Mouse (Mus musculus) olfactory bulb, adult 2 months (tissue): ENCODE data around the gene Slc38a10. TPM values are rescaled to one million over a fixed set of nuclear protein-coding genes. Genes with fewer than 3 reads are reported as not detected.
A peak's percentile ranks its signal among the peaks of the same experiment; 100 is the strongest.

ENCODE experiments used
- H3K27ac ChIP-seq: fragments of 200-500 bp; 2 replicates; pipeline ENCODE4 v1.5.1; 2012; ENCODE audit warnings: low read depth, low read length; ENCODE audit not compliant: insufficient read depth
- H3K4me1 ChIP-seq: fragments of 200-500 bp; 2 replicates; pipeline ENCODE4 v1.6.1; 2012; ENCODE audit warnings: low read length; ENCODE audit not compliant: control insufficient read depth, insufficient read depth
- H3K4me3 ChIP-seq: fragments of 200-500 bp; 2 replicates; pipeline ENCODE4 v1.5.1; 2012; ENCODE audit warnings: mild to moderate bottlenecking, low read depth, low read length, moderate library complexity; ENCODE audit not compliant: insufficient read depth
- CTCF ChIP-seq: fragments of 200-500 bp; IDR thresholded peaks from 2 replicates; pipeline ENCODE4 v1.5.1; 2012; ENCODE audit warnings: low read depth, mild to moderate bottlenecking, low read length, moderate library complexity; ENCODE audit not compliant: insufficient read depth
- POLR2A ChIP-seq: fragments of 200-500 bp; IDR thresholded peaks from 2 replicates; pipeline ENCODE4 v1.6.1; 2012; ENCODE audit warnings: mild to moderate bottlenecking, low read depth, low read length, moderate library complexity; ENCODE audit not compliant: insufficient read depth
- WGBS: fragments of 180-500 bp; shearing (Covaris S2); methylation state at CpG from one replicate; pipeline ENCODE4 v1.1.7; 2018; 5-methylcytosine and 5-hydroxymethylcytosine counted together
- polyA plus RNA-seq: library from polyadenylated mRNA; stranded (reverse); fragments of >200 nt; gene quantifications from 2 replicates; pipeline ENCODE4 v1.2.4, GENCODE M21; 2012; ENCODE audit warnings: low replicate concordance; ENCODE audit not compliant: missing spikeins, insufficient read depth, insufficient read length

Gene Slc38a10
- polyA plus RNA-seq, 1 experiment = 77.6 TPM

DNA sequence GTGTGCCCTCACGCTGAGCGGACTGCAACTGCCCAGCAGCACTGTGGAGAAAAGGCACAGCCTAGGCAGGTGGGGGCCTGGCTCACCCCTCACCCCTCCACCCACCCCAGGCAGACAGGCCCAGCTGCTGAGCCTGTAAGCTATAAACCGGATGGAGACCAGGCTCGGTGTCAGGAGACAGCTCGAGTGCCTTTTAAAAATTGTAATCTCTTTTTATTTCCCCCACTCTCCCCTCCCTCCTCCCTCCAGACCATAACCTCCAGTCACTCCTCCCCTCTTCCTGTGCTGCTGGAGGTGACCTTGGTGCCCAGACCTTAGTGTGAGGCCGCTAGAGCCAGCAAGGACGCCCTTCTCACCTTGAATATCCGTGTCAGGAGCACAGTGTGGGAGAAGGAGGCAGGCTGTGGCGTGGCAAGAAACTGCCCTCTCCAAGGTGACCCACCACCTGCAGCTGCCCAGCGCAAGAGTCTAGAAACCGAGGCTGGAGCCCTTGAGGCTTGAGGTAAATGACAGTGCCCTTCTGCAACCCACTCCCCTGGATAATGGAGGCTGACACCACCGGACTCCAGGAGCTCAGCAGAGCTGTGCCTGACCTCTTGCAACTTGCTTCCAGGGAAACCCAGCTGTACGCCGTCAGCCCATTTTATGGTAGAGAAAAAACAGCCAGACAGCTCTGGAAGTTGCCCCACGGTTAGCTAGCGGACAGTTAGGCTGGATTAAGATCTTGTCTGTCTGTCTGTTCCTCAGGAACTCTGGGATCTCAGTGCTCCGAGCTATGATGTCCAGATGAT, 13.5 kb upstream of the Slc38a10 start:
- TF ChIP-seq CTCF = no peak
- no peak for TF ChIP-seq POLR2A
- H3K27ac ChIP-seq = no peak overlapping the region
- H3K4me3 ChIP-seq = no peak overlapping the region
- peaks cover 7% of the 10 kb centered on the region; the same call in 1 of the 2 replicates for H3K4me1 ChIP-seq
- WGBS = 89% methylated on average over 17 of the region's 17 CpGs

DNA sequence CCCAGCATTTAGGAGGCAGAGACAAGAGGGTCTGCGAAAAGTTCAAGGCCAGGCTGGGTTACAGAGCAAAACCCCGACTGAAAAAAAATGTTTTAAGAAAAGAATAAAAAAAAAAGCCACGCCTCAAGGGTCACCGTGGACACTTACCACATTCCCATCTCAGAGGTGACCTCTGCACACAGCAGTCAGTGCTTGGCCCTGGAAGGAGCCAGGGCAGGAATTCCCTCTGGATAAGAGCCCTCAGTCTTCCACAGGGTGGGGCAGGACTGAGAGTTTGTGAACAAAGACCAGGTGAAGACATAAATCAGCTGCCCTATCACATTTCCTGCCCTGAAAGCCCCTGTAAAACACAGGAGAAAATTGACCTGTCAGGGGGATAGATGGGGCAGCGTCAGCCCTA, 12.9 kb upstream of the Slc38a10 start:
- H3K27ac ChIP-seq = no peak overlapping the region
- H3K4me1 ChIP-seq = peaks cover 7% of the 10 kb centered on the region; the same call in 1 of the 2 replicates
- H3K4me3 ChIP-seq = no peak overlapping the region
- TF ChIP-seq CTCF (no peak), POLR2A (no peak)
- 86% methylated on average over 5 of the region's 5 CpGs for WGBS

DNA sequence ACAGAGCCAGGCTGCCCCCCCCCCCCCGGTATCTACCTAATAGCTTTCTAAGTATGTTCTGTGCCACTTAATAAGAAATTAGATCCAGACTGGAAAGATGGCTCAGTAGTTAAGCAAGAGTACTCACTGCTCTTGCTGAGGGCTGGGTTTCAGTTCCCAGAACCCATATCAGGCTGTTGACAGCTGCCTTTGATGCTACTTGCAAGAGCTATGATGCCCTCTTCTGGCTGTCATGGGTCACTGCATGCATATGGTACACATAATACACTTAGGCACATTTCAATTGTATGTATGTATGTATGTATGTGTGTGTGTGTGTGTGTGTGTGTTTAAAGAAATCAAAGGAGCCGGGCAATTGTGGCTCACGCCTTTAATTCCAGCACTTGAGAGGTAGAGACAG, 12.1 kb upstream of the Slc38a10 start:
- WGBS = 96% methylated on average over 3 of the region's 3 CpGs
- H3K4me3 ChIP-seq = no peak overlapping the region
- TF ChIP-seq POLR2A = no peak
- no peak for TF ChIP-seq CTCF
- no peak overlapping the region for H3K27ac ChIP-seq
- H3K4me1 ChIP-seq = peaks cover 7% of the 10 kb centered on the region; the same call in 1 of the 2 replicates

DNA sequence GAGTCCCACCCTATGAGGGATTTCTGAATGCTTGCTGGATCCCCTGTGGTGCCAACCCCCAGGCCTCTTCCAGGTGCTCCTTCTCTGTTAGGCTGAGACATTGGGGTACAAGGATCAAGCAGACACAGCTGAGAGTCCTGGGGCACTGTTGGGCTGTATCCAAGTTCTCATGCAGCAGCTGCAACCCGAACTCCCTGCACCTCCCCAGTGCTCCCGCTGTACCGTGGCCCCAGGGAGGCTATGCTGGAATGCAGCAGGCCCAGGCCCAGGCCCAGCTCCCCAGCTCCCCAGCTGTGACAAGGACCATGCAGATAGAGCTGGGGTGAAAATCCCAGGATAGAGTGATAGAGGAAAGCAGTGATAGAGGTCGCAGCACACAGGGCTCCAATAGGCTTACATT, 10.1 kb upstream of the Slc38a10 start:
- H3K27ac ChIP-seq = no peak overlapping the region
- TF ChIP-seq CTCF = no peak
- TF ChIP-seq POLR2A = no peak
- H3K4me1 ChIP-seq = peaks cover 7% of the 10 kb centered on the region; the same call in 1 of the 2 replicates
- WGBS = 56% methylated on average over 4 of the region's 4 CpGs
- H3K4me3 ChIP-seq = no peak overlapping the region

DNA sequence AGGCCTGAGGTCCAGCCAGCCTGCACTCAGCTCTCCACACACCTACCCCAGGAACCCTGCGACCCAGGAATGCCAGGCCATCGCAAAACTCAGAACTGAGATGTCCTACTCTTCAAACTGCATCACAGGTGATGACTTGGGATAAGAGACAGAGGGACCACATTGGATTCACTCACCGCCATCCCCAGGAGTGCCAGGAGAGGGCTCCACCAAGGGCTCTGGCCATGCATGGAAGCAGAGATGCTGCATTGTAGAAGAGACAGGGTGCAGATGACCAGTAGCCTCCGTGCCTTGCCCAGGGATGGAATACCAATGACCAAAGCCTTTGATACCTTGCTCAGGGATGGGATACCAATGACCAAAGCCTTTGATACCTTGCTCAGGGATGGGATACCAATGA, 9.3 kb upstream of the Slc38a10 start:
- Histone ChIP-seq H3K4me3 (no peak overlapping the region), H3K4me1 (peaks cover 7% of the 10 kb centered on the region; the same call in 1 of the 2 replicates), H3K27ac (no peak overlapping the region)
- TF ChIP-seq POLR2A (no peak), CTCF (no peak)
- WGBS = 78% methylated on average over 4 of the region's 4 CpGs

DNA sequence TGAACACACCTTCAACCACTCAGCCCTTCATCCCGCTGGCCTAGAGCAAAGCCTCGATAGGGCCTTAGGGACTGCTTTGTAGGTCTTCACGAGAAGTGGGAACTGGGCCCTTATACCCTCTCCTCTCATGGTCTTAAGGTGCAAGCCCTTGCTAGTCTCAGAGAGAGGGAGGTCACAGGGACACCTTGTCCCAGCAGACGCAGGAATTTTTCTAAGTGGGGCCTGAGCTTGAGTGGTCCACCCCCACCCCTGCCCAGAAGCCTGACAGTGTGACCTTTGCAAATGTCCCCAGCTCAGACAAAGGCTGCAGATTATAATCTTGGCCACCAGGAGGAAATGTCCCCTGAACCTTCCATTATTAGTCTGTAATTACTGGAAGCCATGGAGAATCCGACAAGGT, 8.5 kb upstream of the Slc38a10 start:
- Histone ChIP-seq H3K27ac (no peak overlapping the region), H3K4me1 (peaks cover 7% of the 10 kb centered on the region; the same call in 1 of the 2 replicates), H3K4me3 (no peak overlapping the region)
- TF ChIP-seq CTCF = no peak
- TF ChIP-seq POLR2A = no peak
- WGBS = 73% methylated on average over 5 of the region's 5 CpGs

DNA sequence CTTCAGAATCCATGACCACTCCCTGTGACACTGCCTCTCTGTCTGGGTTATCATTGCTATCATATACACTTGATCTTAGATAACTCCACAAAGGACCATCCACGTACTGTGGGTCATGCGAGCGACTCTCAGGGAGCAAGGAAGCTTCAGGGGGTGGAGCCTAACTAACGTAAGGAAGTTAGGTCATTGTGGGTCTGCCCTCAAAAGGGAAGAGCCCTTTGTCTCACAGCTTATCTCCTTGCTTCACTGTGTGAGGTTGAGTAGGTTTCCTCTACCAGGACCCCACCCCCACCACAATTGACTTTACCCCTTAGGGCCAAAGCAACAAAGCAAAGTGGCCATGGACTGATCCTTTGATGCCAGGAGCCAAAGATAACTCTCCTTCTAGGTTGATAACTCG, 7.7 kb upstream of the Slc38a10 start:
- Histone ChIP-seq H3K4me1 (peaks cover 7% of the 10 kb centered on the region; the same call in 1 of the 2 replicates), H3K4me3 (no peak overlapping the region), H3K27ac (no peak overlapping the region)
- 75% methylated on average over 5 of the region's 5 CpGs for WGBS
- no peak for TF ChIP-seq POLR2A
- no peak for TF ChIP-seq CTCF

DNA sequence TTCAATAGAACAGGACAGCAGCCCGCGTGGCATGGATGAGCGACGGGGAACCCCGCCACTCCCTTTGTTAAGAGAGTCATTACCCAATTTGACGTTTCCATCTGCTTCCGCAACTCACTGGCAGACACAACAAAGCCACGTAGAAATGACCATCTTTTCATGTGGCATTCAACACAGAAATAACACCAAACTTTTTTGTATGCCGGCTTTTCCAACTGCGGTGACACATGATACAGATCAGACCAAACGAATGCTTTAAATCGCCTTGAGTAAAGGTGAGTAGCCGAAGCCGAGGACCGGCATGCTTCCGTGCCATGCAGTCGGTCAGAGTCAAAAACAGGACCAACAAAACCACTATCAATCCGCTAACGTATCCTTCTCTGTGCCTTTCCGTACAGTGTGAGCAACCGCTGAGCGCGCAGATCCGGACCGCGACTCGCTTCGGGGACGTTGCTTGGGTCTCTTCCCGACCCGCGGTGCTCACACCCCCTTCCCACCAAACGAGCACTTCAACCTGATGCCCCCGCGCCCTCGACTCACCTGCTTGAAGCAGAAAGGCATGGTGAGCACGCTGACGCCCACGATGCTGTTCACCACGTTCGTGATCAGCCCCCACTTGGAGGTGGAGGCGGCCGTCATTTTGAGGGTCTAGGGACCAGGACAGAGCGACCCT, 570 bp downstream of the Slc38a10 start:
- Histone ChIP-seq H3K27ac (peak overlapping the region; percentile 22), H3K4me3 (peak overlapping the region; percentile 77), H3K4me1 (peaks cover 7% of the 10 kb centered on the region)
- no peak for TF ChIP-seq POLR2A
- TF ChIP-seq CTCF = no peak
- under 1% methylated on average over 44 of the region's 44 CpGs for WGBS

DNA sequence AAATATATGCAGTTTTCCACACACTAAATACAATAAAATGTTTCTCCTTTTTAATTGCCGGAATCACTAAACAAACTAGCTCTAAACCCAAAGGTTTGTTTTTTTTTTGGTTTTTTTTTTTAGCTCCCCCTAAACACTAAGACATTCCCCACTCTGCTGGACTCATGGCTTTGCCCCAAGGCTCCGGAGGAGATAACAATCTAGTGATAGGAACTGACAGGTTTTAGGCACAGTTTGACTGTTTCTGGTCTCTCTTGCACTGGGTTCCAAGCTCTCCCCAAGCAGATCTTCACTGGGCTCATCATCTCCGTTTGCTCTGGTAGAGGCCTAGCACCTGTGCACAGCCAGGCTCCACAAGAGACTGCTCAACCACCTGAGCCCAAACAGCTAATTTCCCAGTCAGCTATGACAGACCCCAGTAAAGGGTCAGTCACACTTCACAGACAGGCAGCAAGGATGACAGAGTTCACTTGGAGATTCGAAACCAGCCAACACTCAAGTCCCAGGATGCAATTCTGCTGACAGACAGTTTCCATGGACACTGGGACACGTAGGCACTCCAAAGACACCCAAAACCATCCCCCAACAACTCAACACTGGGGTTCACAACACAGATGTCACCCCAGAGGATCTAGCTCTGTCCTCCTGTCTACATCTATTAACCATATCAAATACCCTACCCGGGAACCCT, 1.5 kb downstream of the Slc38a10 start:
- H3K27ac ChIP-seq = no peak overlapping the region
- no peak overlapping the region for H3K4me3 ChIP-seq
- 37% methylated on average over 6 of the region's 6 CpGs for WGBS
- no peak for TF ChIP-seq POLR2A
- TF ChIP-seq CTCF = no peak
- H3K4me1 ChIP-seq = peaks cover 9% of the 10 kb centered on the region
